5 mouse cellular contexts compared by ENCODE assay signal in genomic region chr1:132988556-132989459, GRCm38 (mm10). TPM values are rescaled to one million over a fixed set of nuclear protein-coding genes. Genes with fewer than 3 reads are reported as not detected.
DNase-seq lines count a peak whose midpoint lies in the region; ATAC-seq and TF ChIP-seq lines count a peak whose summit lies in the region.
"Not testable (repeated sequence)": the region's sequence is repeated elsewhere in the genome, so short reads cannot be mapped to it uniquely, and the experiment has no call there.

No protein-coding gene starts in this region.

- not testable (repeated sequence) for TF ChIP-seq RAD21 in CH12.LX (IDR thresholded peaks at IDR 0.05; ENCODE audit: low read depth, low read length)

- H3K4me1 ChIP-seq in CH12.LX (ENCODE audit: control insufficient read depth in 1 of 2, insufficient read depth in 2 of 2): peaks cover 0 to 27% of the 10 kb centered on the region in 2 experiments; a peak in 2 of 4 replicates
- peaks cover 13% of the 10 kb centered on the region for H3K4me1 ChIP-seq in liver, embryonic 13.5 days (replicated peaks)

- in situ Hi-C loops in CH12.LX (cut with MboI; ENCODE audit: low pct_ligation_motif_present, low pct_unique_long_range_greater_than_20kb, low sequenced_read_pairs): not testable (repeated sequence)

- H3K36me3 ChIP-seq in CH12.LX (replicated peaks in 1 of 2; ENCODE audit: control insufficient read depth in 1 of 2, insufficient read depth in 1 of 2, low read length in 1 of 2): peaks cover 85 to 88% of the 10 kb centered on the region in 2 experiments
- peaks cover 88% of the 10 kb centered on the region for H3K36me3 ChIP-seq in liver, embryonic 13.5 days

- not testable (repeated sequence) for H3K4me2 ChIP-seq in CH12.LX (ENCODE audit: insufficient read depth, low read depth, poor library complexity, severe bottlenecking); liver, embryonic 13.5 days

- not testable (repeated sequence) for H3K9me3 ChIP-seq in CH12.LX (replicated peaks; ENCODE audit: low read length); liver, embryonic 13.5 days (replicated peaks)

- TF ChIP-seq POLR2A in CH12.LX (IDR thresholded peaks at IDR 0.05; ENCODE audit: low read depth, low read length): peak; percentile 32; the same call in 1 of the 2 replicates

- peaks cover 16% of the 10 kb centered on the region for H3K79me2 ChIP-seq in CH12.LX (replicated peaks; ENCODE audit: control insufficient read depth, extremely low read depth, insufficient read depth, poor library complexity, severe bottlenecking)

- 65% methylated on average over 12 of the region's 12 CpGs for WGBS in liver, embryonic 13.5 days (ENCODE audit: insufficient replicate concordance)

- H3K27me3 ChIP-seq in CH12.LX (replicated peaks); liver, embryonic 13.5 days: not testable (repeated sequence)

- ATAC-seq in erythroblast, adult 5-6 weeks (replicated peaks; ENCODE audit: low FRiP score, poor library complexity, severe bottlenecking): peak; percentile 80
- peak; percentile 58 for ATAC-seq in liver, embryonic 13.5 days (ENCODE audit: low read depth)
- ATAC-seq in megakaryocyte-erythroid progenitor cell, adult 5-6 weeks (replicated peaks; ENCODE audit: low FRiP score, low TSS enrichment, poor library complexity, severe bottlenecking): peak; percentile 55

- not testable (repeated sequence) for H3K4me3 ChIP-seq in CH12.LX (replicated peaks in 1 of 3; ENCODE audit: low read depth in 2 of 3, low read length in 2 of 3, poor library complexity in 1 of 3); liver, embryonic 13.5 days (replicated peaks)

- TF ChIP-seq EP300 in CH12.LX (IDR thresholded peaks at IDR 0.05; ENCODE audit: low read length): not testable (repeated sequence)

- TF ChIP-seq CTCF in CH12.LX (conservative IDR thresholded peaks at IDR 0.05 in 1 of 2, IDR thresholded peaks at IDR 0.05 in 1 of 2; ENCODE audit: low read depth in 2 of 2, low read length in 2 of 2): not testable (repeated sequence)

- not testable (repeated sequence) for H3K27ac ChIP-seq in CH12.LX (ENCODE audit: insufficient read depth, low read depth); liver, embryonic 13.5 days

- H3K9ac ChIP-seq in CH12.LX (ENCODE audit: insufficient read depth, low read depth); liver, embryonic 13.5 days: not testable (repeated sequence)

- dilution Hi-C loops in CH12.LX (cut with MboI; ENCODE audit: extremely low pct_ligation_motif_present, extremely low pct_unique_long_range_greater_than_20kb, low sequenced_read_pairs): not testable (repeated sequence)

- not testable (repeated sequence) for DNase-seq in CH12.LX (ENCODE audit: extremely low read depth); liver, embryonic 13.5 days
- DNase-seq in heart, adult 11 months: peak; percentile 69

RNA-seq across cellular contexts. Expression of gene Mdm4, which starts 41.6 kb away (rescaled TPM):
- 84.5 and 107 TPM in 2 replicates for total RNA-seq in CH12.LX (2012; rRNA removed)
- total RNA-seq in CH12.LX (2014; rRNA removed): 66.5 and 68.3 TPM in 2 replicates
- polyA plus RNA-seq in CH12.LX (2012; ENCODE audit: insufficient read length, low read depth): 78.9 and 79.0 TPM in 2 replicates
- total RNA-seq in erythroblast, adult 5-6 weeks (2015; ENCODE audit: low replicate concordance): 38.2 and 53.6 TPM in 2 replicates
- total RNA-seq in erythroblast, adult 5-6 weeks (2017; ENCODE audit: low replicate concordance): 69.9 and 74.2 TPM in 2 replicates
- polyA plus RNA-seq in liver, embryonic 13.5 days (2015; fragmentation: Nextera tagmentation; extraction: Ambion mirVana): 16.6 and 16.8 TPM in 2 replicates
- total RNA-seq in megakaryocyte-erythroid progenitor cell, adult 5-6 weeks (2014; fragmentation: Nextera tagmentation): 126 and 190 TPM in 2 replicates
- total RNA-seq in megakaryocyte-erythroid progenitor cell, adult 5-6 weeks (2017): 110 and 145 TPM in 2 replicates

RNA-seq across cellular contexts. Expression of gene Pik3c2b, which starts 56.7 kb away (rescaled TPM):
- total RNA-seq in CH12.LX (2012; rRNA removed) (15.9 and 16.5 TPM in 2 replicates), CH12.LX (2014; rRNA removed) (7.2 and 8.7 TPM in 2 replicates)
- 9.2 and 12.0 TPM in 2 replicates for polyA plus RNA-seq in CH12.LX (2012; ENCODE audit: insufficient read length, low read depth)
- total RNA-seq in erythroblast, adult 5-6 weeks (2015; ENCODE audit: low replicate concordance): 0.38 and 0.84 TPM in 2 replicates
- total RNA-seq in erythroblast, adult 5-6 weeks (2017; ENCODE audit: low replicate concordance): 0.17 and 0.56 TPM in 2 replicates
- polyA plus RNA-seq in liver, embryonic 13.5 days (2015; fragmentation: Nextera tagmentation; extraction: Ambion mirVana): 0.82 and 1.2 TPM in 2 replicates
- total RNA-seq in megakaryocyte-erythroid progenitor cell, adult 5-6 weeks (2014; fragmentation: Nextera tagmentation): 3.5 and 4.0 TPM in 2 replicates
- total RNA-seq in megakaryocyte-erythroid progenitor cell, adult 5-6 weeks (2017): 0.33 and 0.88 TPM in 2 replicates
